Mouse (Mus musculus) fat pad, adult 2 months (tissue): Measurements from ENCODE around the gene Hs3st1.

Experiments
- DNase-seq: peaks from one replicate; pipeline ENCODE4 v3.0.0-alpha.2; 2011; ENCODE audit warnings: low read depth, low spot score; ENCODE audit errors: extremely low read depth

Gene Hs3st1

GRCm38 (mm10) chr5:39643924-39644826 is 111.1 kb downstream of the Hs3st1 start:
- no peak for DNase-seq

- no peak for DNase-seq
Observed at GRCm38 (mm10) chr5:39643260-39643923, 111.9 kb downstream of the Hs3st1 start.

- no peak for DNase-seq
Observed at GRCm38 (mm10) chr5:39642222-39642770, 113.0 kb downstream of the Hs3st1 start.

GRCm38 (mm10) chr5:39639438-39640177 is 115.7 kb downstream of the Hs3st1 start:
- DNase-seq: no peak

GRCm38 (mm10) chr5:39638926-39639325 is 116.3 kb downstream of the Hs3st1 start:
- no peak for DNase-seq

- DNase-seq: no peak
Observed at GRCm38 (mm10) chr5:39637874-39638273, 117.4 kb downstream of the Hs3st1 start.

- DNase-seq: no peak
Observed at GRCm38 (mm10) chr5:39636090-39636489, 119.2 kb downstream of the Hs3st1 start.

GRCm38 (mm10) chr5:39634300-39635047 is 120.8 kb downstream of the Hs3st1 start:
- DNase-seq: no peak

GRCm38 (mm10) chr5:39633206-39633605 is 122.1 kb downstream of the Hs3st1 start:
- no peak for DNase-seq

GRCm38 (mm10) chr5:39630841-39631240 is 124.4 kb downstream of the Hs3st1 start:
- no peak for DNase-seq

GRCm38 (mm10) chr5:39625037-39625473 is 130.2 kb downstream of the Hs3st1 start:
- no peak for DNase-seq

GRCm38 (mm10) chr5:39624218-39624590 is 131.1 kb downstream of the Hs3st1 start:
- DNase-seq: no peak

GRCm38 (mm10) chr5:39623304-39624217 is 131.7 kb downstream of the Hs3st1 start:
- no peak for DNase-seq

GRCm38 (mm10) chr5:39620206-39620866 is 134.9 kb downstream of the Hs3st1 start:
- DNase-seq: no peak

GRCm38 (mm10) chr5:39617354-39617977 is 137.8 kb downstream of the Hs3st1 start:
- DNase-seq: no peak

GRCm38 (mm10) chr5:39615202-39615601 is 140.1 kb downstream of the Hs3st1 start:
- DNase-seq: no peak

- no peak for DNase-seq
Observed at GRCm38 (mm10) chr5:39613534-39613933, 141.7 kb downstream of the Hs3st1 start.

GRCm38 (mm10) chr5:39612240-39612639 is 143.0 kb downstream of the Hs3st1 start:
- DNase-seq: no peak
